Mouse (Mus musculus) frontal cortex, adult (tissue): ENCODE results near the gene Lrp1.

ENCODE experiments used
- ATAC-seq: cut with Nextera tagmentation; 2 replicates; pipeline ENCODE4 v1.9.2; 2017; ENCODE audit warnings: mild to moderate bottlenecking, moderate library complexity, mixed read lengths; ENCODE audit not compliant: low TSS enrichment

Lrp1 gene

DNA sequence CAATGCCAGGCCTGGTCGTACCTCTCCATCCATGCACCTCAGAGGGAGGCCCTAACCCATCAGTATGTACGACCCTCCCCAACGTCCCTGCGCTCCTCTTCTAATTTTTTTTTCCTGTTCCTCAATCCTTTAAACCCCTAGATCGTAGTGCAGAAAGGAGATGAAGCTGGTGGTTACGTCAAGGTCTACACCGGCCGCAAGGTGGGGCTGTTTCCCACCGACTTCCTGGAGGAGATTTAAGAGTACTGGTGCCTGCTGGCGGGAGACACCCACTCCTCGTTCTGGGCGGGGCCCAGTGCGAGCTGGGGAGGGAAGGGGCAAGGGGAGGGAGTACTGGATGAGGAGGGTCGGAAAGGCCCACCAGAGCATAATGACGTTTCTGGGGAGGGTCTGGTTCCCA lies 112.7 kb downstream of the Lrp1 start:
- ATAC-seq, result no peak

DNA sequence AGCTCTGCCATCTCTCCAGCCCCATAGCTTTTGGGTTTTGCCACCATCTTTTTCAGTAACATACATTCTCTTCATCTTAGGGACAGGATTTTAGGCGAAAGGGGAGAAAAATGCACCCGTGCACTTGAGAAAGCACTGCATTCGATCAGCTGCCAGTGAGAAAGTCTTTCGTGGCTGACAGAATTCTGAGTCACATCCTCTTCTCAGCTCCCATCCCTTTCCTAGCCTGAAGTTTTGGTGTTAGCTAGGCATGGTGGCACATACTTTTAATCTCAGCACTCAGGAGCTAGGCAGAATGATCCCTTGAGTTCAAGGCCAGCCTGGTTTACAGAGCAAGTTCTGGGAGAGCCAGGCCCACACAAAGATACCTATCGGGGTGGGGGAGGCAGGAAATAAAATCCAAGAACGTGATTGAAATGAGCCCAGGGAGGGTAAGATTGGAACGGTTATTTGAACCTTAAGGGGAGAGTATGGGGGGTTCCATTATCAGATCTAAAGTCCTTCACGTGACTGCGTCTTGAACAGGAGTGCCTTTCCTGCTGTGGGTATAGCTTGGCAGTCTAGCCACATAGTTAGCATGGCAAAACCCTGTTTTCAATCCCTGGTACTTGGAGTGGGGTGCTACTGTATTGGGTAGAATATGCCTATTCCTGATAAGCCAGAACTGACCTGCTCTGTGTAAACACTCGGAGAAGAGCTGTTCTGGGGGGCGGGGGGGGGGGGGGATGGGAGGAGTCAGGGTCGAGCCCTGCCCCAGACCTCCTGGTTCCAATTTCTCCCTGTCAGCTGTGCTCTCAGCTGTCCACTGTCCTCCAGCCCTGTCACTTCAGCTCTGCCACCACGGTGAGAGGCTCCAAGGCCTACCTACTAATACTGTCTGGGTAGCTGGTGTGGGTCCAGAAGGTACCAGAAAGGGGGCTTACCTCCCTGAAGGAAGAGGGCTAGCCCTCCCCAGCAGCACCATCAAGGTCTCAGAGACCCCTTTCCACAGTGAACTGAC lies 119.8 kb downstream of the Lrp1 start, which contains the start of gene Stac3:
TSS of gene Stac3 (plus strand) at position 793 of the 1,000 bp plus-strand sequence.
- ATAC-seq, result no peak

DNA sequence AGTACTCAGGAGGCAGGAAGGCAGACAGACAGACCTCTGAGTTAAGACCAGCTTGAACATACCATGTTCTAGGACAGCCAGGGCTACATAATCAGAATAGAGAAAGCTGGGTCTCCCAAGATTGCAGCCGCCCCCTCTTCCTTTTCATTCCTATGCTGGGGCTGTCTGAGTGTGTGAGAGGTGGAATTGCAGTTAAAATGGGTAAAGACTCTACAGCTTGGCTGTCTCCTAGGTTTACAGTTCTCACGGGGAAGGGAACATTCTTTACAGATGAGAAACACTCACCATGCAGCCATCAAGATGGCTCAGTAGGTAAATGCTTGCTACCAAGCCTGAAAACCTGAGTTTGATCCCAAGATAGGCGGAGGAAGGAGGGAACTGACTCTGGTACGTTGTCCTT lies 120.9 kb downstream of the Lrp1 start:
- peak; percentile 71 for ATAC-seq

DNA sequence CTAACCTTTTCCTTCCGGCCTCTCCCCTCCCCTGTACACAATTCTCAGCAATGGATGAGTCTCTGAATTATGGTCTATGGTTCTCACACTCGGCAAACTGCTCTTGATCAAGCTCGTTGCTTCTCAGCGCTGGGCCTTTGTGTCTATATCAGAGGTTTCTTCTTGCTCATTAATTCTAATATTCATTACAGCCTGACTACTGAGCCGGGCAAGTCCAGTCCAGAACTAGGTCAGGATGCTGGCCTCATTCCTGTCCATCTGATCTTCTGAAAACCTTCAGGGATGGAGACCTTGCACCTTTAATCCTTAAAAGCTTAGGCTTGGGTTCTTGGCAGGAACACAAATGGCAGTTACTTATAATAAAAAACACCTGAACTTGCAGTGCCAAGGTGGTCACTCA lies 121.4 kb downstream of the Lrp1 start:
- no peak for ATAC-seq

DNA sequence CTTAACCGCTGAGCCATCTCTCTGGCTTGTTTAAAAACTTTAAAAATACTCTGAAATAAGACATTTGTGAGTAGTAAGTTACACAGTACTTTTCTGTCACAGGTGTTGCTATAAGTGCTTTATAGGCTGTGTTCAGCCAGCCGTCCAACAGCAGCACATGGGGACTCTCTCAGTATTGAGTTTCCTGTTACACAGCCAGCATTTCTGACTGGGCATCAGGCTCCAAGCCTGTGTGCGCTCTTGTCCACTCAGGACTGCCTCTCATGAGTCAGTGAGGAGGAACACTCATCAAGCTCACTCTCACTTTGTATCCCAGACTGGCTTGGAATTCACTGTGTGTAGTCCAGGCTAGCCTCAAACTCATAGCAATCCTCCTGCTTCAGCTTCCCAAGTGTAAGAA lies 124.8 kb downstream of the Lrp1 start:
- ATAC-seq, result no peak

DNA sequence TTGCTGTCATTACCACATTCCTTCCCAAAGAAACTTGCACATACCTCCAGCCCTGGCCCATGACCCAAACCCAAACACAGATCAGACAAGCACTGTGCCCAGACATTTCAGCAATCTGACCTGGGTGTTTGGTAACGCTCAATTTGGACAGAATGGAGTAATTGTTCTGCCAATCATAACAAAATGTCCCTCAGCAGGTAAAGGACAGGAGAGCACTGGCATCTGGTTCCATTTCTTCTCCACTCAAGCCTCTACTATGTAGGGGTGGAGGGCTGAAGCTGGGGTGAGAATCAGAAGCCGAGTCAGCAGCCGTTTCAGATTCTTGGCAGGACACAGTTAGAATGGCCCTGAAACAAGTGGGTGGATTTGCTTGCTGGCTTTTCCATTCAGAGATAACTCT lies 128.8 kb downstream of the Lrp1 start:
- no peak for ATAC-seq

DNA sequence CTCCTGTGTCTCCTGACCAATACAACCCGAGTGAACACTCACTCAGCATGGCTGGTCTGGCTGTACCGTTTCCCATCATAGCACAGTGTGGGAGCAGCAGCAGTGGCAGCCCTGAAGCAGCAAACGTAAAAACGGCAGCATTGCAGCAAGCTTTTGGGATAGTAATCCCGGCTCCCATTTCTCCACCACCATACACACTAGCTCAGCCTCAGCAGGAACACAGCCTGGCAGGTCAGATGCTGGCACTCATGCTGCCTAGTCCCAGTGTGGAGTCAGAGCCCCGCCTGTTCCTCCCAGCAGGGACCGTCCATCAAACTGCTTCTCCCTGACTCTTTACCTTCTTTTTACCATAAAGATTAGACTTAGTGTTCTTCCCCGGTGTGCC lies 129.8 kb downstream of the Lrp1 start:
- ATAC-seq, result peak; percentile 47

DNA sequence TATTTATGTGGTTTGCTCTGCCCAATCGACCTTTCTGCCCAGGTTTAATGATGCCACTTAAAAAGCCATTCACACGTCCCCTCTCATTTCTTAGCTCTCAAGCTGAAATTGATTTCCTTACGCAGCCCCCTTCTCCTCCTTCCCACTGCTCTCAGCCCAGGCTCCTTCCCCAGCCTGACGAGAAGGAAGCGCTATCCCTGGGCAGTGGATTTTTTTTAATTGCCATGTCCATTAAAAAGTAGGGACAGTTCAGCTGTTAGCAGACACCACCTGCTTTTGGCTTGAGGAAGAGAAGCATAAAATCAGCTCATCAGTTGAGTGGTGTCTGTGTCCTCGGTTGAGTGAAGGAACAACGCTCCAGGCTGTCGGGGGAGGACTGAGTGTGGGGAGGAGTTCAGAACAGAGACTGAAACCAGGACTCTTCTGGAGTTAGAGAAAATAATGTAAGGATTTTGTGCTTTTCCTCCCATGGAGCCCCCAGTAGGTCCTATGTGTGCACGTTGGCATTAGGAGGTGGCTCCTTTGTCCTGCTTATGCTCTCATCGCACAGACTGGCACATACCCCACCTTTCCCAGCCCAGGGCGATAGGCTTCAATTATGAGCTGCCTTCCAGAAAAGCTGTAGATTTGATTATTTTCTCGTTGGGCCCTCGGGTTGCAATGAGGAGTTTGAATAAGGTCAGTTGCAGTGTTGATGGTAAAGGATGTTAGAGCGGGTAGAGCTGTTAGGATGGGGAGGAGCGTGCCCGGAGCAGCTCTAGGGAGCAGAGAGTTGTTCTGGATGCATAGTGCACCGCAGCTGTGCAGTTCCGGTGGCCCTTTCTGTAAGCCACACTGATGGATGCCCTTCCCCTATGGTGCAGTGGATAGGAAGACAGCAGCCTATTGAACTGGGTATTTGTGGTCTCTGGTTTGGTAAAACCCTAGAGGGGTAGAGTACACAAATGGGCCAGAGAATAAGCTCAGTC lies 130.5 kb downstream of the Lrp1 start:
- peak; percentile 42; the same call in 1 of the 2 replicates for ATAC-seq

DNA sequence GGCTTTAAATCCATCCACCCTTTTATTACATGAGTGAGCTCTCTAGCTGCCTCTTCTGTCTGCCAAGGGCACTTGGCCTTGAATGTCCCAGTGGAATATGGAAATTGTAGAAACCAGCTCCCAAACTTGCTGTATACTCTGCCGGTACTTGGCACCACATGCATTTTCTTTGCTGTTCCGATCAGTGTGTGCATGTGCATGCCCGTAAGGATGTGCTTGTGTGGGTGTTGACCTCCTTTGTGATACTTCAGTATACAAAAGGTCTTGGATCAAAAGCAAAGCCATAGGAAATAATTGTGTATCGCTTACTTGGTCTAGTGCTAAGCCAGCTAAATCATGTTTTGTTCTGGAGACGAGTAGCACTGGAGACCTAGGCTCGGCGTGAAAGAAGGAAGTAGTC lies 132.1 kb downstream of the Lrp1 start:
- no peak for ATAC-seq
